Mouse (Mus musculus): ENCODE data around the gene Cacna1a.
"Not testable (repeated sequence)": the region's sequence is repeated elsewhere in the genome, so short reads cannot be mapped to it uniquely, and the experiment has no call there.

The Cacna1a gene

GRCm38 (mm10) chr8:84661961-84662571 lies 273.8 kb downstream of the Cacna1a start:
- H3K36me3 ChIP-seq (ENCODE audit: control insufficient read depth, insufficient read depth, low read length, poor library complexity, severe bottlenecking) = no peaks in the 10 kb centered on the region; the same call in none of the 2 replicates
- no peaks in the 10 kb centered on the region for H3K27me3 ChIP-seq (ENCODE audit: control insufficient read depth, insufficient read depth, low read length, poor library complexity, severe bottlenecking)
- DNase-seq (ENCODE audit: low read depth, low spot score) = no peak

- no peaks in the 10 kb centered on the region for H3K27me3 ChIP-seq (ENCODE audit: control insufficient read depth, insufficient read depth, low read length, poor library complexity, severe bottlenecking)
- no peaks in the 10 kb centered on the region; the same call in none of the 2 replicates for H3K36me3 ChIP-seq (ENCODE audit: control insufficient read depth, insufficient read depth, low read length, poor library complexity, severe bottlenecking)
- DNase-seq (ENCODE audit: low read depth, low spot score) = peak; percentile 95
Measured at GRCm38 (mm10) chr8:84662581-84663065, 274.4 kb downstream of the Cacna1a start, which contains the start of gene Ier2. TSS of gene Ier2 (minus strand) at chr8:84662852.

DNA sequence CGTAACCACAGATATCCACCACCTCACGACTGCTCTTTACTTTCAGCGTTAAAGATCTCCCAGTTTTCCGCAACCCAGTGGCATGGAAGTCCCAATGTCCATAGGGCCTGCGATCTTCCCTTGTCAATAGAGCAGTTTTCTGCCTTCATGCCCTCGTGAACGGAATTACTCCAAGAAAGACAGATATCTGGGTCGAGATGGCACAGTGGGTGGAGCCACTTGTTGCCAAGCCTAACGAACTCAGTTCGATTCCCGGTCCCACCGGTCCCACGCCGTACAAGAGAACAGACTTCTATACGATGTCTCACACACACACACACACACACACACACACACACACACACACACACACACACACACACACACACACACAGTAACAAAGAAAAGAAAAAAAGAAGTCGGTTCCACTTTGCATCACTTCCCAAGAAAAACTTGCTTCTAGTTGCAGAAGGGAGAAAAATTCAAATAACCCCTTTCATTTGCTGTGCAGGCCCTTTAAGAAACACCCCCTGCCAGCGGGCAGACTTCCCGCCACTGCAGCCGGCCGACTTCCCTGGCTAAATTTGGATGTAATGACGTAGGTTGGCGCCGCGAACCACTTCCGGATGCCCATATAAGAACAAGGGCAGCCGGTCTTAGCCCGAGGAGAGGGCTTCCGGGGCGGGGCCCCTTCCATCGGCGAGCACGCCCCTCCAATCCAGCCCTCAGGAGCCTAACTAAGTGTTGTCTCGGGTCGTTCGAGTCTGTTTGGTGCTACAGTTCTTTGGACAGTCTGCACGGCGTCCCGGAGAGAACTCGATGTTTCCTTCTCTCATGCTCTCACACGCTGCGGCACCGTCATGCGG lies 275.5 kb downstream of the Cacna1a start:
- DNase-seq (ENCODE audit: low read depth, low spot score) = peak; percentile 97
- H3K36me3 ChIP-seq (ENCODE audit: control insufficient read depth, insufficient read depth, low read length, poor library complexity, severe bottlenecking) = no peaks in the 10 kb centered on the region; the same call in none of the 2 replicates
- no peaks in the 10 kb centered on the region for H3K27me3 ChIP-seq (ENCODE audit: control insufficient read depth, insufficient read depth, low read length, poor library complexity, severe bottlenecking)

DNA sequence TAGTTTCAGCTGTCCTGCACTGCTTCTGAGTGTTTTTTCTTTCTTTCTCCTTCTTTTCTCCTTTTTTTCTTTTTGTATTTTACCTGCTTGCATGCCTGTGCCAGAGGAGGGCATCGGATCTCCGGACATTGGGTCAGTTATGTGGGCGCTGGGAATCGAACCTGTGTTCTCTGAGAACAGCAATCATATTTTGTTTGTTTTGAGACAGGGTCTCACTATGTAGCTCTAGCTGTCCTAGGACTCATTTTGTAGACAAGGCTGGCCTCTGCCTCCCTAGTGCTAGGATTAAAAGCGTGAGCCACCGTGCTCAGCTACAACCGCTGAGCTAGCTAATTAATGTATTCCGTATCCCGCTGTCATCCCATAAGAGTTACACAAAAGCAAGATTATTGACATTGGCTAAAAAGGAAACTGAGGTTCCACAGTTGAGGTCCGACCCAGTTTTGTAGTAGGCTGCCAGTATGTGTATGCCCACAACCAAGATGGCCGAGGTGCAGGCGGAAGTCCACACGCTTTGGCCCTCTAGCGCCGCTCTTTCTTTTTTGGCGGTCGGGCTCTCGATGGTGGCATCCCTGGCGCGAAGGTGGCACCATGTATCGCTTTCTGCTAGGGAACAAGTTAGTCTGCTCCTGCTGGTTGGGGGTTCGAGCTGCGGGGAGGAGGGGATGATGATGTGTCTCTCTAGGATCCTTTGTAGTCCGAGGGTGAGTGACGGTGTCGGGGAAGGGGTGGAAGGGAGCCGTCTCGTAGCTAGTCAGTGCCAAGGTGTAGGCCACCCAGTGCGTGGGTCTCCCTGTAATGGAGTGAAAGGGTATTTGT lies 276.5 kb downstream of the Cacna1a start:
- Histone ChIP-seq H3K36me3 (ENCODE audit: control insufficient read depth, insufficient read depth, low read length, poor library complexity, severe bottlenecking) (no peaks in the 10 kb centered on the region; the same call in none of the 2 replicates), H3K27me3 (ENCODE audit: control insufficient read depth, insufficient read depth, low read length, poor library complexity, severe bottlenecking) (no peaks in the 10 kb centered on the region)
- peak; percentile 88 for DNase-seq (ENCODE audit: low read depth, low spot score)

GRCm38 (mm10) chr8:84665385-84665893 lies 277.2 kb downstream of the Cacna1a start:
- Histone ChIP-seq H3K27me3 (ENCODE audit: control insufficient read depth, insufficient read depth, low read length, poor library complexity, severe bottlenecking) (no peaks in the 10 kb centered on the region), H3K36me3 (ENCODE audit: control insufficient read depth, insufficient read depth, low read length, poor library complexity, severe bottlenecking) (no peaks in the 10 kb centered on the region; the same call in none of the 2 replicates)
- no peak for DNase-seq (ENCODE audit: low read depth, low spot score)

DNA sequence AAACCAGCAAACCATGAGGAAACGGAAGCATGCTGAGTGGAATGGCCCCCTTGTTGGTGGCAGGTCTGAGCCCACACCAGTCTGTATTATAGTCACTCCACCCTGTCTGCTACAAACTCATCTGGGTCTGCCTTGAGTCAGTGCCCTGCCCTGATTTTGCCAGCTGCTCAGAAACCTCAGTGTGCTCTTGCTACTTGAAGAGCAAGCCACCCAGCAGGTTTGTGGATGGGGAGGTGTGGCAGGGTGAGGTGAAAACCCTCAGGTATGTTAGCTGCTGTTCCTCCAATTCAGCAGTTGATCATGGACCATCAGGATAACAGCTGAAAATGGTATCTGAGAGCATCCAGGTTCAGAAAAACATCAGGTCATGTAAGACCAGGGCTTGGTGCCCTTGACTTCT lies 279.8 kb downstream of the Cacna1a start:
- Histone ChIP-seq H3K36me3 (ENCODE audit: control insufficient read depth, insufficient read depth, low read length, poor library complexity, severe bottlenecking) (no peaks in the 10 kb centered on the region; the same call in 1 of the 2 replicates), H3K27me3 (ENCODE audit: control insufficient read depth, insufficient read depth, low read length, poor library complexity, severe bottlenecking) (no peaks in the 10 kb centered on the region)
- no peak for DNase-seq (ENCODE audit: low read depth, low spot score)

- H3K36me3 ChIP-seq (ENCODE audit: control insufficient read depth, insufficient read depth, low read length, poor library complexity, severe bottlenecking) = no peaks in the 10 kb centered on the region; the same call in 1 of the 2 replicates
- no peak for DNase-seq (ENCODE audit: low read depth, low spot score)
Measured at GRCm38 (mm10) chr8:84668731-84669485, 280.7 kb downstream of the Cacna1a start.

DNA sequence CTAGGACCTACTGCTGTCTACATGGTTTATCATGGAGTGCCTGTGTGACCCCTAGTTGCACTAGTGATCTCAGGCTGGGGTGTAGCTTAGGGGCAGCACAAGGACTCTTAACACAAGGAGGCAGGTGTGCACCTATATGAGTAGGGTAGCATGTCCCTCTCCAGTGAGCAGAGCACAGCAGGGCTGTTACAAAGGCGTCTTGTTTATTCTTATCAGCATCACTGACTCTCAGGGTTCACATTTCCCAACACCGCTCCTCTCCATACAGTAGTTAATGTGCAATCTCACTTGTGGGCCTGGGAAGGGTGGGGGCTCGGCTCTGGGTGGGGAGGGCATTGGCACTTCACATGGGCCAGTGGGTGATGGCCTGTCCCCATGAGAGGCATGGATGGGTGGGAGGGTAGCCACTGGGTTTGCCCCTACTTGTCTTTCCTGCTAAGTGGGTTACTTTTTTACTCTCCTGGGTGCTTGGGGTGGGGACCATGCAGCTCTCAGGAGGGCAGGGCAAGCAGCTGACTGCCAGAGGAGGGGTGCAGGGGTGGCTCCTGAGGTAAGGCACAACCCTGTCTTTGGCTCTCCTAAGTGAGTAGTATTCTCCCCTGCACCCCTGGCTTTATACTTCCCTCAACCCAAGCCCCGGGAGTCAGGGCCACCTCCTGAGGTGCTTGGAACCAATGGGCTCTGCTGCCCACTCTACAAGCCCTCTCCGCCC lies 282.2 kb downstream of the Cacna1a start:
- H3K27me3 ChIP-seq (ENCODE audit: control insufficient read depth, insufficient read depth, low read length, poor library complexity, severe bottlenecking); H3K36me3 ChIP-seq (ENCODE audit: control insufficient read depth, insufficient read depth, low read length, poor library complexity, severe bottlenecking); DNase-seq (ENCODE audit: low read depth, low spot score): not testable (repeated sequence)

More at GRCm38 (mm10) chr8:84668731-84669485, 280.7 kb downstream of the Cacna1a start:
- no peaks in the 10 kb centered on the region for H3K27me3 ChIP-seq (ENCODE audit: control insufficient read depth, insufficient read depth, low read length, poor library complexity, severe bottlenecking)

GRCm38 (mm10) chr8:84677305-84677704 lies 289.1 kb downstream of the Cacna1a start:
- no peak for DNase-seq (ENCODE audit: low read depth, low spot score)
- Histone ChIP-seq H3K36me3 (ENCODE audit: control insufficient read depth, insufficient read depth, low read length, poor library complexity, severe bottlenecking) (peaks cover 4% of the 10 kb centered on the region; the same call in 1 of the 2 replicates), H3K27me3 (ENCODE audit: control insufficient read depth, insufficient read depth, low read length, poor library complexity, severe bottlenecking) (no peaks in the 10 kb centered on the region)

GRCm38 (mm10) chr8:84681476-84681875 lies 293.2 kb downstream of the Cacna1a start:
- H3K36me3 ChIP-seq (ENCODE audit: control insufficient read depth, insufficient read depth, low read length, poor library complexity, severe bottlenecking) = no peaks in the 10 kb centered on the region
- no peak for DNase-seq (ENCODE audit: low read depth, low spot score)

DNA sequence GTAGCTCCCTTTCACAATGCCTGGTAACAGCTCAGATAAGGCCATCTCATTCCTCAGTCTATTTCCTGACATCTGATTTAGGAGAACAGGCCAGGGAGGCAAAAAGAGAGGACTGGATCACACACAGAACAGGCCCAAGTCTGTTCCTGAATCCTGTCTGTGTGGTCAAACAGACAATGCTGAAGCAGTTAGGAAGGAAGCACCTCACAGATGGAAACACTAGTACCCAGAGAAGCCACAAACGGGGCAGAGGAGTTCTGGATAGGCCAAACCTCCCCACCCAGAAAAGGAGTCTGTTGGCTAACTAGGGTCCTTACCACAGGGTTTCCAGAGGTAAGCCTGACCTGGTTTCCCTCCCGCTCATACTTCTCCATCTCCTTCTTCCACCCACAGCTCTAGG lies 294.0 kb downstream of the Cacna1a start:
- Histone ChIP-seq H3K27me3 (ENCODE audit: control insufficient read depth, insufficient read depth, low read length, poor library complexity, severe bottlenecking) (no peaks in the 10 kb centered on the region), H3K36me3 (ENCODE audit: control insufficient read depth, insufficient read depth, low read length, poor library complexity, severe bottlenecking) (no peaks in the 10 kb centered on the region)
- no peak for DNase-seq (ENCODE audit: low read depth, low spot score)

More at GRCm38 (mm10) chr8:84681476-84681875, 293.2 kb downstream of the Cacna1a start:
- H3K27me3 ChIP-seq (ENCODE audit: control insufficient read depth, insufficient read depth, low read length, poor library complexity, severe bottlenecking) = no peaks in the 10 kb centered on the region

- Histone ChIP-seq H3K36me3 (ENCODE audit: control insufficient read depth, insufficient read depth, low read length, poor library complexity, severe bottlenecking) (no peaks in the 10 kb centered on the region), H3K27me3 (ENCODE audit: control insufficient read depth, insufficient read depth, low read length, poor library complexity, severe bottlenecking) (no peaks in the 10 kb centered on the region)
- DNase-seq (ENCODE audit: low read depth, low spot score) = no peak
Measured at GRCm38 (mm10) chr8:84684537-84684936, 296.3 kb downstream of the Cacna1a start.
